ENCODE assay signal across 10 mouse cellular contexts in genomic region chr2:162131607-162132304, GRCm38 (mm10).
DNase-seq lines count a peak whose midpoint lies in the region; ATAC-seq lines count a peak whose summit lies in the region.
"Had no signal": no experiment of that assay in that cellular context is flagged by ENCODE, and none has a peak within 500 bp of the region (broad histone marks: within the 10 kb centered on the region; RNA-seq: fewer than 3 reads in every experiment).

No protein-coding gene starts in this region.

- H3K4me2 ChIP-seq in heart, embryonic 12.5 days = no peak overlapping the region
- H3K4me2 ChIP-seq in forebrain, embryonic 14.5 days (ENCODE audit: low read length) = no peak overlapping the region
- H3K4me2 ChIP-seq in kidney, embryonic 16.5 days (replicated peaks; ENCODE audit: low read depth, low read length) = no peak overlapping the region
- H3K4me2 ChIP-seq in midbrain, embryonic 14.5 days (ENCODE audit: low read length) = no peak overlapping the region

- ATAC-seq in heart, embryonic 12.5 days (ENCODE audit: insufficient number of reproducible peaks, low FRiP score) = no peak; the same call in 1 of the 2 replicates
- peak; percentile 91 for ATAC-seq in forebrain, embryonic 14.5 days
- ATAC-seq in kidney, embryonic 16.5 days (ENCODE audit: low FRiP score, low TSS enrichment) = peak; percentile 94
- peak; percentile 78 for ATAC-seq in midbrain, embryonic 14.5 days (ENCODE audit: low FRiP score, low TSS enrichment)
- ATAC-seq in CD4-positive, CD25-positive, alpha-beta regulatory T cell, adult 4 months = no peak

- no peaks in the 10 kb centered on the region for H3K36me3 ChIP-seq in heart, embryonic 12.5 days
- no peaks in the 10 kb centered on the region for H3K36me3 ChIP-seq in forebrain, embryonic 14.5 days (ENCODE audit: control insufficient read depth, insufficient read depth, low read length)
- no peaks in the 10 kb centered on the region for H3K36me3 ChIP-seq in kidney, embryonic 16.5 days (ENCODE audit: insufficient read depth, low read length)
- H3K36me3 ChIP-seq in midbrain, embryonic 14.5 days (ENCODE audit: control insufficient read depth, insufficient read depth, low read length) = no peaks in the 10 kb centered on the region

- 69% methylated on average over 4 of the region's 4 CpGs for WGBS in heart, embryonic 12.5 days
- 19% methylated on average over 4 of the region's 4 CpGs for WGBS in forebrain, embryonic 14.5 days
- WGBS in kidney, embryonic 16.5 days = 66% methylated on average over 4 of the region's 4 CpGs
- WGBS in midbrain, embryonic 14.5 days = 56% methylated on average over 4 of the region's 4 CpGs

- H3K9me3 ChIP-seq in heart, embryonic 12.5 days (replicated peaks) = no peaks in the 10 kb centered on the region
- no peaks in the 10 kb centered on the region for H3K9me3 ChIP-seq in forebrain, embryonic 14.5 days (replicated peaks; ENCODE audit: control insufficient read depth, low read length)
- H3K9me3 ChIP-seq in kidney, embryonic 16.5 days (ENCODE audit: low read length) = no peaks in the 10 kb centered on the region
- H3K9me3 ChIP-seq in midbrain, embryonic 14.5 days (ENCODE audit: control insufficient read depth, low read length) = no peaks in the 10 kb centered on the region

- no peak overlapping the region for H3K27ac ChIP-seq in heart, embryonic 12.5 days (ENCODE audit: poor library complexity, severe bottlenecking)
- H3K27ac ChIP-seq in forebrain, embryonic 14.5 days (ENCODE audit: low read depth, low read length) = no peak overlapping the region
- peak overlapping the region; percentile 63 for H3K27ac ChIP-seq in kidney, embryonic 16.5 days (ENCODE audit: low read length)
- H3K27ac ChIP-seq in midbrain, embryonic 14.5 days (replicated peaks; ENCODE audit: low read depth, low read length) = no peak overlapping the region
- H3K27ac ChIP-seq: macrophage had no signal

- no peaks in the 10 kb centered on the region for H3K4me1 ChIP-seq in heart, embryonic 12.5 days (replicated peaks)
- peaks cover 3% of the 10 kb centered on the region; the same call in 1 of the 2 replicates for H3K4me1 ChIP-seq in forebrain, embryonic 14.5 days (ENCODE audit: control insufficient read depth, insufficient read depth, low read length)
- no peaks in the 10 kb centered on the region for H3K4me1 ChIP-seq in kidney, embryonic 16.5 days (ENCODE audit: insufficient read depth, low read length)
- H3K4me1 ChIP-seq in midbrain, embryonic 14.5 days (ENCODE audit: control insufficient read depth, insufficient read depth, low read length) = no peaks in the 10 kb centered on the region; the same call in 1 of the 2 replicates

- H3K9ac ChIP-seq in heart, embryonic 12.5 days = no peak overlapping the region
- no peak overlapping the region for H3K9ac ChIP-seq in forebrain, embryonic 14.5 days (ENCODE audit: low read length)
- no peak overlapping the region for H3K9ac ChIP-seq in kidney, embryonic 16.5 days (replicated peaks; ENCODE audit: low read length)
- H3K9ac ChIP-seq in midbrain, embryonic 14.5 days (replicated peaks; ENCODE audit: low read length) = no peak overlapping the region

- no peak overlapping the region for H3K4me3 ChIP-seq in heart, embryonic 12.5 days
- no peak overlapping the region for H3K4me3 ChIP-seq in forebrain, embryonic 14.5 days (ENCODE audit: low read depth, low read length)
- H3K4me3 ChIP-seq in kidney, embryonic 16.5 days (ENCODE audit: low read length) = no peak overlapping the region
- H3K4me3 ChIP-seq in midbrain, embryonic 14.5 days (replicated peaks; ENCODE audit: low read depth, low read length) = no peak overlapping the region
- H3K4me3 ChIP-seq: erythroblast, embryonic 14.5 days had no signal

- DNase-seq in heart, adult 11 months = peak; percentile 86
- DNase-seq in forebrain, embryonic 14.5 days (ENCODE audit: low spot score) = peak; percentile 81
- peak; percentile 65 for DNase-seq in midbrain, embryonic 14.5 days
- no peak for DNase-seq in cerebellum, postnatal 36 days
- no peak for DNase-seq in B cell, adult 2 months

- H3K27me3 ChIP-seq in heart, embryonic 12.5 days (replicated peaks) = no peaks in the 10 kb centered on the region
- peaks cover 31% of the 10 kb centered on the region for H3K27me3 ChIP-seq in forebrain, embryonic 14.5 days (replicated peaks; ENCODE audit: control insufficient read depth, insufficient read depth, low read length)
- H3K27me3 ChIP-seq in kidney, embryonic 16.5 days (ENCODE audit: insufficient read depth, low read length) = no peaks in the 10 kb centered on the region
- H3K27me3 ChIP-seq in midbrain, embryonic 14.5 days (ENCODE audit: control insufficient read depth, insufficient read depth, low read length) = no peaks in the 10 kb centered on the region

Comparison
In these comparisons a context has a peak if more than half of its experiments do, and no peak if none do; other contexts are left out.
1. DNase-seq: peak in heart, adult 11 months (single experiment), forebrain, embryonic 14.5 days (single experiment) and midbrain, embryonic 14.5 days (single experiment); none in cerebellum, postnatal 36 days (0 of 2) and B cell, adult 2 months (0 of 2).
2. ATAC-seq: peak in forebrain, embryonic 14.5 days (single experiment), kidney, embryonic 16.5 days (single experiment) and midbrain, embryonic 14.5 days (single experiment); none in heart, embryonic 12.5 days (single experiment) and CD4-positive, CD25-positive, alpha-beta regulatory T cell, adult 4 months (single experiment).